In the genomic region with DNA sequence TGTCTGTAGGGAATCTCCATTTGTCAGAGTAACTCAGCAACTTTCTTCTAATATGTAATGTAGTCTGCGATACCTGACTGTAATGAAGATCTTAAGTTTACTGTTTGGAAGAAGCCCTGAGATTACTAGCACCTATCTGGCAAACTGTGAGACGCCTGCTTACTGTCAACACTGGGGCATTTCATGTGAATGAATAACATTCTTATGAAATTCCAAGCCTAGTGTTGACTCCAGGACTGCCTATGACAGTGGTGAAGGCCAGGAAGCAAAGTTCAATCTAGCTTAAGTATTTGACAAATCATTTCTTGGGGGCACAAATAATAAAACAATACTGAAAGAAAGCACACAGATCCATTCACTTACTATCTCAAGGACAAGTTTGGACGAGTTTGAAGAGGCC, we compare ENCODE assay signal across 42 mouse cellular contexts. TPM values are rescaled to one million over a fixed set of nuclear protein-coding genes. Genes with fewer than 3 reads are reported as not detected.
"Had no signal": no experiment of that assay in that cellular context is flagged by ENCODE, and none has a peak within 500 bp of the region (broad histone marks: within the 10 kb centered on the region; RNA-seq: fewer than 3 reads in every experiment).

No protein-coding gene starts in this region.

- H3K9ac ChIP-seq: limb, embryonic 12.5 days; limb, embryonic 13.5 days; limb, embryonic 15.5 days; liver, embryonic 13.5 days; liver, embryonic 14.5 days; liver, embryonic 15.5 days; liver, postnatal 0 days; lung, embryonic 14.5 days; lung, embryonic 15.5 days; midbrain, embryonic 12.5 days; midbrain, embryonic 13.5 days; midbrain, embryonic 15.5 days; neural tube, embryonic 12.5 days; neural tube, embryonic 13.5 days had no signal

- ATAC-seq: liver, postnatal 0 days; lung, postnatal 0 days; midbrain, embryonic 13.5 days; midbrain, embryonic 15.5 days; midbrain, embryonic 16.5 days had no signal

- H3K27ac ChIP-seq: limb, embryonic 10.5 days; limb, embryonic 12.5 days; limb, embryonic 13.5 days; limb, embryonic 15.5 days; liver, embryonic 13.5 days; liver, embryonic 14.5 days; liver, embryonic 15.5 days; lung, embryonic 15.5 days; macrophage; midbrain, embryonic 10.5 days; midbrain, embryonic 12.5 days; midbrain, embryonic 13.5 days; midbrain, embryonic 15.5 days; neural tube, embryonic 12.5 days; neural tube, embryonic 13.5 days had no signal

- DNase-seq: left cerebral cortex, postnatal 4 days; liver; liver, embryonic 13.5 days; liver, postnatal 0 days; lung, adult 18-20 months; lung, adult 2 months; lung, embryonic 14.5 days; lung, postnatal 10 days; lung, postnatal 14 days; lung, postnatal 36 days; lung, postnatal 4 days; midbrain, embryonic 14.5 days had no signal

- H3K27me3 ChIP-seq: limb, embryonic 12.5 days; limb, embryonic 13.5 days; limb, embryonic 15.5 days; liver, embryonic 13.5 days; liver, embryonic 15.5 days; lung, embryonic 15.5 days; megakaryocyte, embryonic 14.5 days; midbrain, embryonic 12.5 days; midbrain, embryonic 13.5 days; midbrain, embryonic 15.5 days; neural tube, embryonic 12.5 days; neural tube, embryonic 13.5 days had no signal

- H3K4me1 ChIP-seq: limb, embryonic 10.5 days; limb, embryonic 12.5 days; limb, embryonic 13.5 days; limb, embryonic 15.5 days; liver, embryonic 13.5 days; liver, embryonic 15.5 days; lung, embryonic 15.5 days; megakaryocyte, embryonic 14.5 days; midbrain, embryonic 10.5 days; midbrain, embryonic 12.5 days; midbrain, embryonic 13.5 days; midbrain, embryonic 15.5 days; neural tube, embryonic 12.5 days; neural tube, embryonic 13.5 days had no signal

- H3K4me2 ChIP-seq: limb, embryonic 12.5 days; limb, embryonic 13.5 days; limb, embryonic 15.5 days; liver, embryonic 11.5 days; liver, embryonic 13.5 days; liver, embryonic 15.5 days; lung, embryonic 14.5 days; lung, embryonic 15.5 days; midbrain, embryonic 11.5 days; midbrain, embryonic 12.5 days; midbrain, embryonic 13.5 days; midbrain, embryonic 15.5 days; neural tube, embryonic 12.5 days; neural tube, embryonic 13.5 days had no signal

- H3K4me3 ChIP-seq: limb, embryonic 10.5 days; limb, embryonic 12.5 days; limb, embryonic 13.5 days; limb, embryonic 15.5 days; liver, embryonic 13.5 days; liver, embryonic 15.5 days; lung, embryonic 15.5 days; megakaryocyte, embryonic 14.5 days; midbrain, embryonic 10.5 days; midbrain, embryonic 12.5 days; midbrain, embryonic 13.5 days; midbrain, embryonic 15.5 days; myocyte; neural tube, embryonic 12.5 days; neural tube, embryonic 13.5 days had no signal

- H3K36me3 ChIP-seq: limb, embryonic 10.5 days; limb, embryonic 12.5 days; limb, embryonic 13.5 days; limb, embryonic 15.5 days; liver, embryonic 13.5 days; liver, embryonic 15.5 days; lung, embryonic 15.5 days; midbrain, embryonic 10.5 days; midbrain, embryonic 12.5 days; midbrain, embryonic 13.5 days; midbrain, embryonic 15.5 days; neural tube, embryonic 12.5 days; neural tube, embryonic 13.5 days had no signal

- H3K9me3 ChIP-seq: limb, embryonic 10.5 days; limb, embryonic 13.5 days; limb, embryonic 15.5 days; lung, embryonic 15.5 days; megakaryocyte, embryonic 14.5 days; midbrain, embryonic 15.5 days; neural tube, embryonic 12.5 days had no signal

RNA-seq across cellular contexts. Expression of a gene that starts 24.0 kb away (rescaled TPM):
- total RNA-seq: left cerebral cortex, postnatal 10 days; left cerebral cortex, postnatal 14 days; left cerebral cortex, postnatal 25 days; left cerebral cortex, postnatal 36 days; left cerebral cortex, postnatal 4 days; megakaryocyte-erythroid progenitor cell, adult 5-6 weeks had no signal
- polyA plus RNA-seq: limb, embryonic 10.5 days; limb, embryonic 11.5 days; limb, embryonic 12.5 days; limb, embryonic 13.5 days; limb, embryonic 14.5 days; limb, embryonic 15.5 days; lung, embryonic 14.5 days; lung, embryonic 16.5 days; midbrain, embryonic 10.5 days; midbrain, embryonic 11.5 days; midbrain, embryonic 12.5 days; midbrain, embryonic 13.5 days; midbrain, embryonic 14.5 days; midbrain, embryonic 15.5 days; midbrain, embryonic 16.5 days; midbrain, postnatal 0 days; myocyte; neural tube, embryonic 11.5 days; neural tube, embryonic 12.5 days; neural tube, embryonic 13.5 days had no signal
